Mouse (Mus musculus) T-helper 1 cell (primary cell): ENCODE measurements around the gene Apol7a.
"Not testable (repeated sequence)": the region's sequence is repeated elsewhere in the genome, so short reads cannot be mapped to it uniquely, and the experiment has no call there.

Experiments
- in situ Hi-C: fragments of 300-600 bp; cut with MboI, MseI; formaldehyde crosslinking; loops from one replicate; pipeline ENCODE4 v1.15.1; 2025; ENCODE audit warnings: high pct_unique_total_duplicates

Apol7a gene

GRCm38 (mm10) chr15:77399027-77399426, at the start of gene Apol7a:
TSS of gene Apol7a (minus strand) at chr15:77399110.
- in situ Hi-C loops = not testable (repeated sequence)

GRCm38 (mm10) chr15:77447392-77447791, 48.5 kb upstream of the Apol7a start, which contains the start of gene Apol7b:
TSS of gene Apol7b (minus strand) at chr15:77447492.
- in situ Hi-C loops = loop anchor here (5.0 kb wide), 1 partner anchor 250 kb away; the partner anchor contains the start of gene Apol7e

- in situ Hi-C loops = loop anchor here (5.0 kb wide), 1 partner anchor 252 kb away; the partner anchor contains the start of gene Apol7e
Observed at GRCm38 (mm10) chr15:77445668-77446067, 46.8 kb upstream of the Apol7a start.

- in situ Hi-C loops = loop anchor here (5.0 kb wide), 1 partner anchor 253 kb away; the partner anchor contains the start of gene Apol7e
Observed at GRCm38 (mm10) chr15:77444746-77445145, 45.8 kb upstream of the Apol7a start.

GRCm38 (mm10) chr15:77428690-77429448, 30.0 kb upstream of the Apol7a start:
- in situ Hi-C loops = not testable (repeated sequence)

GRCm38 (mm10) chr15:77422925-77423324, 24.0 kb upstream of the Apol7a start:
- in situ Hi-C loops = not testable (repeated sequence)

- in situ Hi-C loops = loop anchor here (10.0 kb wide), 1 partner anchor 485 kb away; no protein-coding TSS in a partner anchor
Observed at GRCm38 (mm10) chr15:77419657-77420056, 20.7 kb upstream of the Apol7a start.

- in situ Hi-C loops = loop anchor here (10.0 kb wide), 1 partner anchor 488 kb away; no protein-coding TSS in a partner anchor
Observed at GRCm38 (mm10) chr15:77416655-77417333, 17.9 kb upstream of the Apol7a start.

- in situ Hi-C loops = loop anchor here (10.0 kb wide), 1 partner anchor 489 kb away; no protein-coding TSS in a partner anchor
Observed at GRCm38 (mm10) chr15:77415653-77416052, 16.7 kb upstream of the Apol7a start.

GRCm38 (mm10) chr15:77412695-77413094, 13.8 kb upstream of the Apol7a start:
- in situ Hi-C loops = loop anchor here (10.0 kb wide), 1 partner anchor 492 kb away; no protein-coding TSS in a partner anchor

GRCm38 (mm10) chr15:77411035-77411434, 12.1 kb upstream of the Apol7a start, which contains the start of gene Apol9a:
TSS of gene Apol9a (minus strand) at chr15:77411135.
- in situ Hi-C loops = loop anchor here (10.0 kb wide), 1 partner anchor 494 kb away; no protein-coding TSS in a partner anchor

GRCm38 (mm10) chr15:77406370-77406769, 7.5 kb upstream of the Apol7a start:
- in situ Hi-C loops = not testable (repeated sequence)

- in situ Hi-C loops = not testable (repeated sequence)
Observed at GRCm38 (mm10) chr15:77397450-77398132, 1.3 kb downstream of the Apol7a start.

- in situ Hi-C loops = not testable (repeated sequence)
Observed at GRCm38 (mm10) chr15:77393832-77394231, 5.1 kb downstream of the Apol7a start.

- in situ Hi-C loops = no loop called here
Observed at GRCm38 (mm10) chr15:77387462-77387861, 11.4 kb downstream of the Apol7a start.

- in situ Hi-C loops = no loop called here
Observed at GRCm38 (mm10) chr15:77384340-77385030, 14.4 kb downstream of the Apol7a start.

GRCm38 (mm10) chr15:77382880-77383279, 16.0 kb downstream of the Apol7a start:
- in situ Hi-C loops = no loop called here

- in situ Hi-C loops = no loop called here
Observed at GRCm38 (mm10) chr15:77382271-77382850, 16.5 kb downstream of the Apol7a start.

- in situ Hi-C loops = no loop called here
Observed at GRCm38 (mm10) chr15:77381481-77381880, 17.4 kb downstream of the Apol7a start.

GRCm38 (mm10) chr15:77379921-77380320, 19.0 kb downstream of the Apol7a start:
- in situ Hi-C loops = no loop called here
